Mouse (Mus musculus) CH12.LX (cell line): ENCODE measurements around the gene Rpl7l1. TPM values are rescaled to one million over a fixed set of nuclear protein-coding genes. Genes with fewer than 3 reads are reported as not detected.

Source experiments
- DNase-seq: peaks from one replicate; pipeline ENCODE4 v3.0.0-alpha.2; 2013; ENCODE audit errors: extremely low read depth
- H3K27ac ChIP-seq: 2 replicates; pipeline ENCODE4 v1.5.1; 2012; ENCODE audit warnings: low read depth, mild to moderate bottlenecking, control low read depth, moderate library complexity; ENCODE audit not compliant: insufficient read depth
- H3K27me3 ChIP-seq: replicated peaks from 2 replicates; pipeline ENCODE3; 2012; ENCODE audit warnings: inconsistent platforms
- H3K36me3 ChIP-seq, 2 experiments: replicated peaks in 1 of 2; 2 replicates each; pipeline versions ENCODE3 to v1.6.1; 2012; ENCODE audit warnings: inconsistent platforms in 1 of 2, low read length in 1 of 2, mild to moderate bottlenecking in 1 of 2, mixed read lengths in 1 of 2, moderate library complexity in 1 of 2; ENCODE audit not compliant: control insufficient read depth in 1 of 2, insufficient read depth in 1 of 2
- H3K4me1 ChIP-seq, 2 experiments: 2 replicates each; pipeline ENCODE4 v1.6.1; 2012; ENCODE audit warnings: inconsistent platforms in 1 of 2, moderate library complexity in 1 of 2; ENCODE audit not compliant: insufficient read depth in 2 of 2, control insufficient read depth in 1 of 2
- H3K4me2 ChIP-seq: 2 replicates; pipeline ENCODE4 v1.6.1; 2012; ENCODE audit warnings: low read depth, mild to moderate bottlenecking, control low read depth; ENCODE audit not compliant: poor library complexity, insufficient read depth, severe bottlenecking
- H3K4me3 ChIP-seq, 3 experiments: fragments of 150-350 bp in 1 of 3; sonication (generic) in 1 of 3; replicated peaks in 1 of 3; 2 replicates each; pipeline versions ENCODE3 to v1.5.1; 2011 to 2012; ENCODE audit warnings: low read depth in 2 of 3, low read length in 2 of 3, mild to moderate bottlenecking in 2 of 3, moderate library complexity in 2 of 3, control low read depth in 1 of 3, improper control_type of control experiment in 1 of 3, inconsistent platforms in 1 of 3, mixed read lengths in 1 of 3; ENCODE audit not compliant: poor library complexity in 1 of 3
- H3K79me2 ChIP-seq: replicated peaks from 2 replicates; pipeline ENCODE4 v1.6.1; 2012; ENCODE audit warnings: mild to moderate bottlenecking, moderate library complexity; ENCODE audit not compliant: control insufficient read depth, poor library complexity, insufficient read depth, severe bottlenecking; ENCODE audit errors: extremely low read depth
- H3K9ac ChIP-seq: 2 replicates; pipeline ENCODE4 v1.6.1; 2012; ENCODE audit warnings: low read depth, mild to moderate bottlenecking, control low read depth, moderate library complexity; ENCODE audit not compliant: insufficient read depth
- H3K9me3 ChIP-seq: replicated peaks from 2 replicates; pipeline ENCODE3; 2012; ENCODE audit warnings: low read length, inconsistent platforms, mixed read lengths
- BHLHE40 ChIP-seq: IDR thresholded peaks from 2 replicates; pipeline ENCODE4 v1.6.1; 2011; ENCODE audit warnings: mild to moderate bottlenecking, low read depth, low read length, improper control_type of control experiment
- CTCF ChIP-seq, 2 experiments: IDR thresholded peaks in 1 of 2; conservative IDR thresholded peaks in 1 of 2; 2 replicates each; pipeline ENCODE4 v1.5.1; 2011 to 2012; ENCODE audit warnings: low read depth in 2 of 2, low read length in 2 of 2, improper control_type of control experiment in 1 of 2, inconsistent platforms in 1 of 2, mild to moderate bottlenecking in 1 of 2, moderate library complexity in 1 of 2
- E2F4 ChIP-seq: IDR thresholded peaks from 2 replicates; pipeline ENCODE4 v1.6.1; 2011; ENCODE audit warnings: low read depth, low read length, improper control_type of control experiment; ENCODE audit not compliant: insufficient replicate concordance
- EP300 ChIP-seq: IDR thresholded peaks from 2 replicates; pipeline ENCODE4 v1.6.1; 2011; ENCODE audit warnings: low read length, improper control_type of control experiment
- GABPA ChIP-seq: IDR thresholded peaks from 2 replicates; pipeline ENCODE4 v1.6.1; 2012; ENCODE audit warnings: low read depth, low read length, improper control_type of control experiment, inconsistent platforms; ENCODE audit not compliant: insufficient replicate concordance
- HCFC1 ChIP-seq: IDR thresholded peaks from 2 replicates; pipeline ENCODE4 v1.6.1; 2012; ENCODE audit warnings: low read depth, mild to moderate bottlenecking, inconsistent platforms, low read length, improper control_type of control experiment
- IRF4 ChIP-seq: IDR thresholded peaks from 2 replicates; pipeline ENCODE4 v1.6.1; 2014; ENCODE audit warnings: low read depth, mild to moderate bottlenecking, inconsistent platforms, low read length, improper control_type of control experiment
- JUN ChIP-seq: IDR thresholded peaks from 2 replicates; pipeline ENCODE4 v1.6.1; 2011; ENCODE audit warnings: low read depth, mild to moderate bottlenecking, low read length, improper control_type of control experiment, moderate library complexity; ENCODE audit not compliant: insufficient read depth
- JUND ChIP-seq: conservative IDR thresholded peaks from 2 replicates; pipeline ENCODE4 v1.6.1; 2011; ENCODE audit warnings: low read depth, low read length, improper control_type of control experiment
- MAFK ChIP-seq: IDR thresholded peaks from 2 replicates; pipeline ENCODE4 v1.6.1; 2011; ENCODE audit warnings: low read length, improper control_type of control experiment; ENCODE audit not compliant: insufficient replicate concordance
- MAX ChIP-seq: IDR thresholded peaks from 2 replicates; pipeline ENCODE4 v1.6.1; 2011; ENCODE audit warnings: low read length, improper control_type of control experiment
- MAZ ChIP-seq: IDR thresholded peaks from 2 replicates; pipeline ENCODE4 v1.6.1; 2012; ENCODE audit warnings: low read depth, mild to moderate bottlenecking, inconsistent platforms, low read length, improper control_type of control experiment, moderate library complexity
- MEF2A ChIP-seq: IDR thresholded peaks from 2 replicates; pipeline ENCODE4 v1.6.1; 2014; ENCODE audit warnings: low read depth, mild to moderate bottlenecking, inconsistent platforms, low read length, improper control_type of control experiment, borderline replicate concordance
- MYC ChIP-seq: IDR thresholded peaks from 2 replicates; pipeline ENCODE4 v1.6.1; 2011; ENCODE audit warnings: low read depth, mild to moderate bottlenecking, improper control_type of control experiment, low read length
- NELFE ChIP-seq: IDR thresholded peaks from 2 replicates; pipeline ENCODE4 v1.6.1; 2011; ENCODE audit warnings: low read depth, low read length, improper control_type of control experiment
- PAX5 ChIP-seq: IDR thresholded peaks from 2 replicates; pipeline ENCODE4 v1.6.1; 2012; ENCODE audit warnings: low read length, inconsistent platforms, mixed read lengths
- POLR2A ChIP-seq: IDR thresholded peaks from 2 replicates; pipeline ENCODE4 v1.6.1; 2011; ENCODE audit warnings: low read depth, mild to moderate bottlenecking, improper control_type of control experiment, low read length
- RAD21 ChIP-seq: IDR thresholded peaks from 2 replicates; pipeline ENCODE4 v1.6.1; 2011; ENCODE audit warnings: low read depth, mild to moderate bottlenecking, low read length, improper control_type of control experiment, moderate library complexity
- RCOR1 ChIP-seq: conservative IDR thresholded peaks from 2 replicates; pipeline ENCODE4 v1.6.1; 2012; ENCODE audit warnings: low read depth, mild to moderate bottlenecking, inconsistent platforms, low read length, improper control_type of control experiment
- SMC3 ChIP-seq: IDR thresholded peaks from 2 replicates; pipeline ENCODE4 v1.6.1; 2011; ENCODE audit warnings: low read depth, low read length, improper control_type of control experiment
- TBP ChIP-seq: conservative IDR thresholded peaks from 2 replicates; pipeline ENCODE4 v1.6.1; 2011; ENCODE audit warnings: low read depth, low read length, improper control_type of control experiment
- USF1 ChIP-seq: IDR thresholded peaks from 2 replicates; pipeline ENCODE4 v1.6.1; 2014; ENCODE audit warnings: low read depth, mild to moderate bottlenecking, inconsistent platforms, low read length, improper control_type of control experiment
- ZMIZ1 ChIP-seq: IDR thresholded peaks from 2 replicates; pipeline ENCODE4 v1.6.1; 2012; ENCODE audit warnings: low read depth, mild to moderate bottlenecking, inconsistent platforms, low read length, improper control_type of control experiment
- dilution Hi-C: fragments of 300-500 bp; cut with MboI; formaldehyde crosslinking; loops from 2 replicates; pipeline ENCODE4 v1.14.3; 2020; ENCODE audit warnings: low sequenced_read_pairs; ENCODE audit not compliant: extremely low pct_unique_long_range_greater_than_20kb, extremely low pct_ligation_motif_present
- in situ Hi-C: fragments of 300-500 bp; cut with MboI; formaldehyde crosslinking; loops from 3 replicates; pipeline ENCODE4 v1.14.3; 2019; ENCODE audit warnings: low sequenced_read_pairs, low pct_ligation_motif_present, low pct_unique_long_range_greater_than_20kb, mixed read lengths
- polyA plus RNA-seq: library from polyadenylated mRNA; unstranded; fragments of >175 nt; gene quantifications from 2 replicates; pipeline ENCODE4 v1.2.1, GENCODE M21; 2012; ENCODE audit warnings: low read depth; ENCODE audit not compliant: insufficient read length
- total RNA-seq, 2 experiments: library from RNA; depleted of rRNA; stranded (reverse); fragments of 300-350 nt in 1 of 2; fragments of >200 nt in 1 of 2; gene quantifications; 2 replicates each; pipeline ENCODE4 v1.2.3; 2012 to 2014

Rpl7l1 gene
- total and polyA plus RNA-seq, 3 experiments: 160 to 296 (median 261) TPM

DNA sequence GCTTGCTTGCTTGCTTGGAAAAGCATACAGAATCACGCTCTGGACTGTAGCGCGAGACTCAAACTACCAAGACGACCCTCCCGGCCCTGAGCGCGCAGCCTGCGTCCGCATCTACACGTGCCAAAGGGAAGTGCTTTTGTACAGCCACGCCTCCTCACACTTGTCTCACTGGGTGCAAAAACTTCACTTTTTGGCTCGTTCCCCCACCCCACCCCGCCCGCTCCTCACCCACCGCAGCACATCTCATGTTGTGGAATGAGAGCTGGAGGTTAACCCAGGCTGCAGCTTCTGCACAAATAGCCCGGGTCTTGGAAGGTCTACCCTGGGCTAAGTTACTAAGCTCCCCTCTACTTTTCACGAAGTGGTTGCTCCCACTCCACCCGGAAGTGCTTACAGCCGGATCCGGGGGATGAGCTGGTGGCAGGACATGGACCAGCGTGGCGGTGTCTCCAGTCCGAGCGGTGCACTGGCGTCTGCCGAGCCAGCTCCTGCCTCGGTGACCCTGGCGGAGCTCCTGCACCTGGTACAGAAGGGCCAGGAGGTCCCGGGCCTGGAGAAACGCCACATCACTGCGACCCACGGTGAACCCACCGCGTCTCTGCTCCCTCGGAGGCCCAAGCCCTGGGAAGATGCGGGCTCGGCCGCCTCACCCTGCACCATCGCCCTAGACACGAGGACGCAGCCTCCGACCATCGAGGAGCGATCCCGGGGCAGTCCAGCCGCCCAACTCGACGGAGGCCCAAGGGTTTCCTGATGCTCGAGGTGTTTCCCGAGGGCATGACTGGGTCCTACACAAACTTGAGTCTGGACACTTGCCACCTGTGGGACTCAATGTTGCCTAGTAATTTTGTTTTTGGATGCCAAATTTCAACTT is 9.8 kb downstream of the Rpl7l1 start, which contains the start of gene 2310039H08Rik (continued):
- 0 out of 2 replicates have a peak, but pooled peaks have one; percentile 29 for TF ChIP-seq RCOR1
- no peak for TF ChIP-seq CTCF (conservative IDR thresholded peaks at IDR 0.05 in 1 of 2, IDR thresholded peaks at IDR 0.05 in 1 of 2; ENCODE audit: low read depth in 2 of 2, low read length in 2 of 2)
- peak; percentile 88 for TF ChIP-seq MAX
- TF ChIP-seq MYC: peak; percentile 94
- 0 out of 2 replicates have a peak, but pooled peaks have one; percentile 12 for TF ChIP-seq MAFK
- TF ChIP-seq HCFC1: peak; percentile 83
- 0 out of 2 replicates have a peak, but pooled peaks have one; percentile 33 for TF ChIP-seq MEF2A
- TF ChIP-seq USF1: no peak
- TF ChIP-seq RAD21: no peak

DNA sequence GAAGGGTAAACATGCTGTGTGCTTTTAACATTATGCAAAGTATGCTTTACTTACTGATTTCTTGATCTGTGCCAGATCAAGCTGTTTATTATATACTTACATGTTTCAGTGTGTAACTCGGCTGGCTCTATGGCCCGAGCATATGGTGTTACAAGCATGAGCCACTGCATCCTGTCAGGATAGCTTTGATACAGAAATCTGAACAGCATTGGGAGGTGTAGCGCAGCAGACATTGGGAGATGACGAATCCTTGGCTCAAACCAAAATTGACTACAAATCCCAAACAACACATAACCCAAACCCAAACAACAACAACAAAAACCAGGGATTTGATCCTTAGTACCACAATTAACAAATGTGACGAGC is 10.5 kb downstream of the Rpl7l1 start:
- peak overlapping the region; percentile 64 for H3K4me2 ChIP-seq
- H3K4me1 ChIP-seq: peaks cover 8 to 28% of the 10 kb centered on the region in 2 experiments
- DNase-seq: no peak
- dilution Hi-C loops: no loop called here
- H3K4me3 ChIP-seq: peak overlapping the region; percentile 67 to 88 (median 86)
- no peak for TF ChIP-seq POLR2A
- TF ChIP-seq MAZ: 0 out of 2 replicates have a peak, but pooled peaks have one; percentile 0
- TF ChIP-seq RAD21: no peak
- TF ChIP-seq, all 38 proteins: peak for 1
- Histone ChIP-seq H3K27me3 (no peaks in the 10 kb centered on the region), H3K27ac (peak overlapping the region; percentile 85; the same call in 1 of the 2 replicates), H3K9ac (peak overlapping the region; percentile 64; the same call in 1 of the 2 replicates), H3K9me3 (no peaks in the 10 kb centered on the region), H3K36me3 (peaks cover 21 to 26% of the 10 kb centered on the region in 2 experiments), H3K79me2 (no peaks in the 10 kb centered on the region; the same call in 1 of the 2 replicates)
- in situ Hi-C loops: loop anchor here (5.0 kb wide), 2 partner anchors 35 to 120 kb away; partner anchors contain the start of gene Cul7

- Histone ChIP-seq H3K79me2 (no peaks in the 10 kb centered on the region; the same call in 1 of the 2 replicates), H3K36me3 (peaks cover 20 to 26% of the 10 kb centered on the region in 2 experiments), H3K27me3 (no peaks in the 10 kb centered on the region), H3K27ac (no peak overlapping the region), H3K4me3 (peak overlapping the region in 2 of 3 experiments; percentile 67 to 88), H3K4me1 (peaks cover 8 to 28% of the 10 kb centered on the region in 2 experiments), H3K9ac (peak overlapping the region; percentile 64; the same call in 1 of the 2 replicates), H3K9me3 (no peaks in the 10 kb centered on the region), H3K4me2 (peak overlapping the region; percentile 64)
- DNase-seq: no peak
- in situ Hi-C loops: loop anchor here (5.0 kb wide), 2 partner anchors 34 to 119 kb away; partner anchors contain the start of gene Cul7
- no peak for TF ChIP-seq IRF4
- no peak for TF ChIP-seq ZMIZ1
- no peak for TF ChIP-seq SMC3
- no peak for TF ChIP-seq JUN
- TF ChIP-seq MAX: no peak
- no peak for TF ChIP-seq E2F4
- no peak for TF ChIP-seq BHLHE40
- TF ChIP-seq PAX5: no peak
- TF ChIP-seq TBP: no peak
- TF ChIP-seq GABPA: no peak
- no peak for TF ChIP-seq NELFE
- TF ChIP-seq POLR2A: no peak
- no peak for TF ChIP-seq JUND
- no peak for TF ChIP-seq EP300
- dilution Hi-C loops: no loop called here
Observed at GRCm38 (mm10) chr17:46771616-46772015, 10.9 kb downstream of the Rpl7l1 start.
